Mouse (Mus musculus): Measurements from ENCODE around the gene Pde10a. TPM values are rescaled to one million over a fixed set of nuclear protein-coding genes. Genes with fewer than 3 reads are reported as not detected.

Pde10a gene
- polyA plus RNA-seq, 1 experiment, result 2.0 TPM

DNA sequence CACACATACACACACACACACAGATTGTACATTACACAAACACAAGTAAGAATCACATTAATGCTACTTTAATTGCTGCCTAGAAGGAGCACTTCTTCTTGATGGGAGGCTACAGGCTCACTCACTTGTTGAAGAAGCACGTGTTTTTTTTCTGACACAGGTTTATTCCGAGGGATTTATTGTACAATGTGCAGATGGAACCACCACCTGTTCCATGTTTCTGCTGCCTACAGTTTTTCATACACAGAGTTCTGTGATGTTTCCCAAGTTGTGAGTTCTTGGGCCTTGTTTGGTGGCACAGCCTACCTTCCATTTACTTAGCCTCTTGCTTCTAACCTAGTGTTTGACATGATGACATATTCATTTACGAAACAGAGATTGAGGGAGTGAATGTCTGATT lies 387.8 kb downstream of the Pde10a start:
- Histone ChIP-seq H3K4me3 (ENCODE audit: insufficient read depth, low read depth, low read length) (no peak overlapping the region), H3K27ac (ENCODE audit: insufficient read depth, low read depth, low read length) (no peak overlapping the region), H3K4me1 (ENCODE audit: control insufficient read depth, insufficient read depth, low read length) (no peaks in the 10 kb centered on the region), H3K36me3 (ENCODE audit: control insufficient read depth, insufficient read depth, low read length) (no peaks in the 10 kb centered on the region), H3K27me3 (replicated peaks; ENCODE audit: control insufficient read depth, insufficient read depth, low read length) (no peaks in the 10 kb centered on the region)
- WGBS, result 90% methylated on average over 3 of the region's 3 CpGs
- no peak for DNase-seq
- no peak for TF ChIP-seq CTCF (conservative IDR thresholded peaks at IDR 0.05; ENCODE audit: insufficient read depth, insufficient read length, low read depth, low read length)
- TF ChIP-seq POLR2A (IDR thresholded peaks at IDR 0.05; ENCODE audit: low read depth, low read length), result no peak

GRCm38 (mm10) chr17:8915693-8916092 lies 390.5 kb downstream of the Pde10a start:
- no peaks in the 10 kb centered on the region for H3K4me1 ChIP-seq (ENCODE audit: control insufficient read depth, insufficient read depth, low read length)
- TF ChIP-seq CTCF (conservative IDR thresholded peaks at IDR 0.05; ENCODE audit: insufficient read depth, insufficient read length, low read depth, low read length) (no peak), POLR2A (IDR thresholded peaks at IDR 0.05; ENCODE audit: low read depth, low read length) (no peak)

GRCm38 (mm10) chr17:8923074-8923473 lies 397.9 kb downstream of the Pde10a start:
- Histone ChIP-seq H3K4me1 (ENCODE audit: control insufficient read depth, insufficient read depth, low read length) (no peaks in the 10 kb centered on the region), H3K27me3 (replicated peaks; ENCODE audit: control insufficient read depth, insufficient read depth, low read length) (no peaks in the 10 kb centered on the region), H3K36me3 (ENCODE audit: control insufficient read depth, insufficient read depth, low read length) (no peaks in the 10 kb centered on the region), H3K4me3 (ENCODE audit: insufficient read depth, low read depth, low read length) (no peak overlapping the region), H3K27ac (ENCODE audit: insufficient read depth, low read depth, low read length) (no peak overlapping the region)
- 48% methylated on average over 4 of the region's 4 CpGs for WGBS
- DNase-seq, result no peak
- TF ChIP-seq CTCF (conservative IDR thresholded peaks at IDR 0.05; ENCODE audit: insufficient read depth, insufficient read length, low read depth, low read length), result no peak
- TF ChIP-seq POLR2A (IDR thresholded peaks at IDR 0.05; ENCODE audit: low read depth, low read length), result no peak

More at GRCm38 (mm10) chr17:8915693-8916092, 390.5 kb downstream of the Pde10a start:
- Histone ChIP-seq H3K4me3 (ENCODE audit: insufficient read depth, low read depth, low read length) (no peak overlapping the region), H3K27ac (ENCODE audit: insufficient read depth, low read depth, low read length) (no peak overlapping the region), H3K27me3 (replicated peaks; ENCODE audit: control insufficient read depth, insufficient read depth, low read length) (no peaks in the 10 kb centered on the region), H3K36me3 (ENCODE audit: control insufficient read depth, insufficient read depth, low read length) (no peaks in the 10 kb centered on the region)
- no peak for DNase-seq

DNA sequence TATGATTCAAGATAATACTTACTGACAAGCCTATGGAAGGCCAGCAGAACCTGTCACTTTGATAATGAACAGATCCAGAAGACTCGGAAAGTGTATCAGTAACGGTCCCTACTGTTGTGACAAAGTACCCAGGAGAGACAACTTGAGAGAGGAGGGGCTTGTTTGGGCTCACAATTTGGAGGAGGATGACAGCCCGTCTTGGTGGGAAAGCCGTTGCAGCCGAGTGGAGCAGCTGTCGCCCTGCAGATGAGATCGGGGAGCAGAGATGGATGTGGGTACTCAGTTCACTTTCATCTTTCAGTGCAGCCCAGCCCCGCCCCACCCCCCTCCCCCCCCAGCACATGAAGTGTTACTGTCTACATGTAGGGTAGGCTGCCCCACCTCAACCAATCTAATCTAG lies 398.6 kb downstream of the Pde10a start:
- H3K27me3 ChIP-seq (replicated peaks; ENCODE audit: control insufficient read depth, insufficient read depth, low read length), result no peaks in the 10 kb centered on the region
- no peak overlapping the region for H3K4me3 ChIP-seq (ENCODE audit: insufficient read depth, low read depth, low read length)
- H3K36me3 ChIP-seq (ENCODE audit: control insufficient read depth, insufficient read depth, low read length), result no peaks in the 10 kb centered on the region
- DNase-seq, result no peak
- 59% methylated on average over 8 of the region's 8 CpGs for WGBS
- no peaks in the 10 kb centered on the region for H3K4me1 ChIP-seq (ENCODE audit: control insufficient read depth, insufficient read depth, low read length)
- no peak overlapping the region for H3K27ac ChIP-seq (ENCODE audit: insufficient read depth, low read depth, low read length)
- TF ChIP-seq CTCF (conservative IDR thresholded peaks at IDR 0.05; ENCODE audit: insufficient read depth, insufficient read length, low read depth, low read length) (no peak), POLR2A (IDR thresholded peaks at IDR 0.05; ENCODE audit: low read depth, low read length) (no peak)

DNA sequence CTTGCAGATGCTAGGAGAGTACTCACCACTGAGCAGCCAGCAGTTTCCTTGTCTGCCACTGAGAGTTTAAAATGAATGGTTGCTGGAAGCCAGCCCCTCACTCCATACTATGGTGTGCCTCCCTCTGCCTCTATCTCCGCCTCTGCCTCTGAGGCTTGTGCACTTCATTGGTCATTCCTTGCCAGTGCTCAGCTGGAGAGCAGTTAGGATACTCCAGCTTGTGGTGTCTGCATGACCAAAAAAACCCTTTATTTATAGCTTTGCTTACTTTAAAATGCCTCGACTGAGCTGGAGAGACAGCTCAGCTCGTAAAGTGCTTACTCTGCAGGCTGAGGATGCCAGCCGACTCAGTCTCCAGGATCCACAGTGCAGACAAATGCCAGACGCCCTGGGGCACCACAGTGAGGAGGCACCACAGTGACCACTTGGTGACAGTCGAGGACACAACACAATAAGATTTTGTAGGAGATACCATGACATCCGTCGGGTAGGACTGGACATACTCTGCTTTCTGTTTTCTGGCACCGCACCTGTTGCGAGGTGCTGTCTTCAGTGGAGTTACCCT lies 400.7 kb downstream of the Pde10a start:
- no peak overlapping the region for H3K4me3 ChIP-seq (ENCODE audit: insufficient read depth, low read depth, low read length)
- H3K27me3 ChIP-seq (replicated peaks; ENCODE audit: control insufficient read depth, insufficient read depth, low read length), result no peaks in the 10 kb centered on the region
- H3K4me1 ChIP-seq (ENCODE audit: control insufficient read depth, insufficient read depth, low read length), result no peaks in the 10 kb centered on the region
- H3K36me3 ChIP-seq (ENCODE audit: control insufficient read depth, insufficient read depth, low read length), result no peaks in the 10 kb centered on the region
- no peak for DNase-seq
- H3K27ac ChIP-seq (ENCODE audit: insufficient read depth, low read depth, low read length), result no peak overlapping the region
- TF ChIP-seq POLR2A (IDR thresholded peaks at IDR 0.05; ENCODE audit: low read depth, low read length) (no peak), CTCF (conservative IDR thresholded peaks at IDR 0.05; ENCODE audit: insufficient read depth, insufficient read length, low read depth, low read length) (no peak)
- WGBS, result 70% methylated on average over 10 of the region's 10 CpGs

- 52% methylated on average over 2 of the region's 2 CpGs for WGBS
- H3K27ac ChIP-seq (ENCODE audit: insufficient read depth, low read depth, low read length), result no peak overlapping the region
- H3K36me3 ChIP-seq (ENCODE audit: control insufficient read depth, insufficient read depth, low read length), result no peaks in the 10 kb centered on the region
- H3K4me3 ChIP-seq (ENCODE audit: insufficient read depth, low read depth, low read length), result no peak overlapping the region
- H3K27me3 ChIP-seq (replicated peaks; ENCODE audit: control insufficient read depth, insufficient read depth, low read length), result no peaks in the 10 kb centered on the region
- TF ChIP-seq POLR2A (IDR thresholded peaks at IDR 0.05; ENCODE audit: low read depth, low read length) (no peak), CTCF (conservative IDR thresholded peaks at IDR 0.05; ENCODE audit: insufficient read depth, insufficient read length, low read depth, low read length) (no peak)
- no peaks in the 10 kb centered on the region for H3K4me1 ChIP-seq (ENCODE audit: control insufficient read depth, insufficient read depth, low read length)
- DNase-seq, result peak; percentile 54
Observed at GRCm38 (mm10) chr17:8928560-8928959, 403.4 kb downstream of the Pde10a start.

- Histone ChIP-seq H3K27me3 (replicated peaks; ENCODE audit: control insufficient read depth, insufficient read depth, low read length) (no peaks in the 10 kb centered on the region), H3K27ac (ENCODE audit: insufficient read depth, low read depth, low read length) (no peak overlapping the region), H3K36me3 (ENCODE audit: control insufficient read depth, insufficient read depth, low read length) (no peaks in the 10 kb centered on the region), H3K4me3 (ENCODE audit: insufficient read depth, low read depth, low read length) (no peak overlapping the region), H3K4me1 (ENCODE audit: control insufficient read depth, insufficient read depth, low read length) (no peaks in the 10 kb centered on the region)
- TF ChIP-seq POLR2A (IDR thresholded peaks at IDR 0.05; ENCODE audit: low read depth, low read length), result no peak
- TF ChIP-seq CTCF (conservative IDR thresholded peaks at IDR 0.05; ENCODE audit: insufficient read depth, insufficient read length, low read depth, low read length), result no peak
- no peak for DNase-seq
- WGBS, result 64% methylated on average over 8 of the region's 8 CpGs
Observed at GRCm38 (mm10) chr17:8929636-8930035, 404.5 kb downstream of the Pde10a start.
